Mouse (Mus musculus): ENCODE results near the gene Ppp3r1.
"Not testable (repeated sequence)": the region's sequence is repeated elsewhere in the genome, so short reads cannot be mapped to it uniquely, and the experiment has no call there.

The Ppp3r1 gene

DNA sequence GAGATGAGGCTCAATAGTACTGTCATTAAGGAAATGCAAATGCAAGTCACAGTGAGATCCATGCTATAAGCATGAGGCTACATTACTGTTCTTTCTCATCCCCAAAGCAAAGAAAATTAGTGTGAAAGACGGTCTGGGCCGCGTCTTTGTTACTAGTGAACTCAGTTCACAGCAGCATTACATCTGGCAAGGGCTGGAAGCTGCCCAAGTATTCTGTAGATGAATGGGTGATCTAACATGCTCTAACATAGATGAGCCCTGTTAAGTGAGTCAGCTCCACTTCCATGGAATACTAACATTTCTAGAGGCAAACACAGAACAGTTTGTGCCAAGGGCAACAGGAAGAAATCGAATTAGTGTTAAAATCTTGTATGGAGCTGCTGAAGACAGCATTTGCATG lies 41.9 kb downstream of the Ppp3r1 start:
- no peak for DNase-seq

DNA sequence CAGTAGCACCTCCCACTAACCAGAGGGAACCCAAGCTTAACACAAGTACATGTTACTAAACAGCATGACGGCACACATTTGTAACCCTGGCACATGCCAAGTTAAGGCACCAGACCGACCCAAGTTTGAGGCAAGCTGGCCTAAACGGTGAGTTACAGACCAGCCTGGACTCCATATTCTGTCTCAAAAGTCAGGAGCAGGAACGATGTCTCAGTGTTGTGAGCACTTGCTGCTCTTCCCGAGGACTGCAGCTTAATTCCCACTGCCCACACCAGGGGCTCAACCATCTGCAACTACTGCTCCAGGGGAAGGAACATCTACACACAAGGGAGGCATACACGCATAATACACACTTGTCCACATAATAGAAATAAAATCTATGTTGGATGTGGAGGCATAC lies 43.4 kb downstream of the Ppp3r1 start:
- no peak for DNase-seq

DNA sequence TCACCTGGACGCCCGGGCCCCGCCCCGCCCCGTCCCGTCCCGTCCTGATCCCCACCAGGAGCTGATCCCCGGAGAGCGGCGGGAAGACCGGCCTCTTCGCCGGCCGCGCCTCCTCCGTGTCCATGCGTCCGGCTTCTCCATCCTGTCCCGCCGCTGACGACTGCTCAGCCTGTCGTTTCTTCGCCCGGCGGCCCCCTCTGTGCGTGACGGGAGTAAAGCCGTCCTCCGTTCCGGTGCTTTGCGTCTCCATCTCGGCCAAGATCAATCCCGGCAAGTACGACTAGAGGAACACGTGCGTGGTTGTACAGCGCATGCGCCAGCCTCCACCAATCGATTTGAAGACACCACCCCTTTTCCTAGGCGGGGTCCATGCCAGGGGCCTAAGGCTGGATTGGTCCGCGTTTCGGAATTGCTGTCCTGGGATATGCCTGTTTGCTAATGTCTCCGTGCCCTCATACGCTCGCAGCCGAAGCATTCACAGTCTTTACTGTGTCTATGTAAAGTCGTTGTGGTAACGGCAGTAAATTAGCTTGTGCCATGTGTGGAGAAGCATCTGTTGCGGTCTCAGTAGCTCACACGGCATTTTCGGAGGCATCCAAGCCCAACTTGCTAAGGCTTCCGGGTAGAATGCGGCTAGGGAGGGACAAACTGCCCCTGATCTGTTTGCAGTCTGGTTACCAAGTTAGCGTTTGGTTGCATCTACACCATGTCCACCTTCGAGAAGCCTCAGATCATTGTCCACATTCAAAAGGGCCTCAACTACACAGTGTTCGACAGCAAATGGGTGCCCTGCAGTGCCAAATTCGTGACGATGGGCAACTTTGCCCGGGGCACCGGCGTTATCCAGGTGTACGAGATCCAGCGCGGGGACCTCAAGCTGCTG lies 52.4 kb downstream of the Ppp3r1 start, which contains the start of gene Pno1:
Gene Pno1, minus strand, starts transcription at position 311 of the 883 bp plus-strand sequence.
- peak; percentile 97 for DNase-seq

DNA sequence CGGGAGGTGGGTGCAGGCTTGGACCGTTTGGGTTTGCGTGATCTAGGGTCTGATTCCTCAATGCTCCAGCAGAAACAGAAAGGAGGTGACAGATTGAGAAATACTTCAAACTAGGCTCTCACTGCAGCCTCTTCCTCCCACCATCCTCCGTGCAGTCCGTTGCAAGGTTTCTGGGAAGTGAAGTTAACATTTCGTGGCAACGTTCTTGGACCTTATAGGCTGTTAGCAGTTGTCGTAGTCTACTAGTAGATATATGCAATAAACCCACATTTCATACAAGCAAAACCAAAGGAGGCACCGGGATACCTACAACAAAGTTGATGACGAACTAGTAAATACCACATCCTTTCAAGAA lies 53.1 kb downstream of the Ppp3r1 start:
- no peak for DNase-seq

DNA sequence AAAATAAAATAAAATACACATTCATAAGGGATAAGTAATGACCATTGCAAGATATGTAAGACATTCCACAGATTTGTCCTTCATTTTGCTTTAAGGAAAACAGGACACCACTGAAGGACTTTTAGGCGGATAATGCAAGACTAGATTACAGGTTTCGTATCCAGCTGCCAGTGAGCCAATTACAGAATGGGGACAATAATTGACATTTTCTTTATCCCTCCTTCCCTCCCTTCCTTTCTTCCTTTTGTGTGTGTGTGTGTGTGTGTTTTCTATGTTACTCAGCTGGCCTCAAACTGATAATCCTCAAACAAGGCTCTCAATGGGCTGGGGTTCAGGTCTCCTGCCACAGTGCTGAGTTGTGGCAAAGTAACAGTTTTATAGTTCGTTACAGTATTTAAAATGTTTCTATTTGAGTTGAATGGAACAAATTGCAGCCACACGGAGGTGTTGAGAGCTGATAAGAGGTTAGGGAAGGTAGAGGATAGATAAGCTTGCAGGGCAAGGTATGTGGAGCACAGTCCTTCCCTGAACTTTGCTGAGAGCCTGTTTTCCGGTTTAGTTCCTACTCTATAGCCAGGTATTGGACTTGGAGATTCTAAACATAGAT lies 53.9 kb downstream of the Ppp3r1 start:
- DNase-seq: no peak

DNA sequence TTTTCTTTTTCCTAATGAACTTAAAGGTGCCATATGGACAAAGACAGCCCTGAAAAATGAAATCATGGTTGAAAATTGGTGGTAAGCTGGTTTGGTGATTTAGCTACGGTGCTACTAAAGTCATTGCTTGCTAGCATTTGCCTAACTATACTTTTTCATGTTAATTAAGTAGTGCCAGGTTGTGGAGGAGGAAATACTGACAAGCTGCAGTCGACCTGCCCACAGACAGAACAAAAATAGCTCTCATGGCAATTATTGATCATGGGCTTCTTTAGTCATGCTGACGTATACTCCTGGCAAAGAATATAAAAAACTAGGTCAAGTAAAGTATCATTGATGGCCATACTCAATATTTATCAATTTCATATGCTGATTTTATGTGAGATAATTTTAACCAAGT lies 56.4 kb downstream of the Ppp3r1 start:
- DNase-seq: no peak

DNA sequence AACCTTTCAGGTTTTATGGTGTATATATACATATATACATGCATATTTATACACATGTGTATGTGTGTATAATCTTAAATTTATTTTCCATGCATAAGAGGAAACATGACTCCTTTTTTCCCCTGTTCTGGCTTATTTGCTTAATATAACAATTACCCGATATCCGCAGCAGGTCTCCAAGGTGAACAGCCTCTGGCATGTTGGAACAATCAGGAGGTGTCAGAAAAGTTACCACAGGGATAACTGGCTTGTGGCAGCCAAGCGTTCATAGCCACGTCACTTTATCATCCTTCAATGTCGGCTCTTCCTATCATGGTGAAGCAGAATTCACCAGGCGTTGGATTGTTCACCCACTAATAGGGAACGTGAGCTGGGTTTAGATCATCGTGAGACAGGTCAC lies 62.1 kb downstream of the Ppp3r1 start:
- no peak for DNase-seq

DNA sequence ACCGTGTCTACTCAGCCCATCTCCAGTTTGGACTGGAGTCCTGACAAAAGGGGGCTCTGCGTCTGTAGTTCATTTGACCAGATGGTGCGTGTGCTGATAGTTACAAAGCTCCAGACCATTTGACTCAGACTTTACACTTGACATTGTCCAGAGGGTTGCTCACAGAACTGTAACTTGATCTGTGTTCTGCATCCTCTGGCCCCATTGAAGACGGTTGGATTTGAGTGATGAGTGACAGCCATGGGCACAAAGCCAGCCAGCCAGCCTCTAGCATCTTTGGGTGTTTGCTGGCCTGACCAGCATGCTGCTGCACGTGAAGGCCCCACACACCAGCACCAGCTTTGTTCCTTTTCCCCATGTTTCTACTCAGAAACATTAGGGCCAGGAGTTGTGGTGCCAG lies 73.7 kb downstream of the Ppp3r1 start:
- no peak for DNase-seq

DNA sequence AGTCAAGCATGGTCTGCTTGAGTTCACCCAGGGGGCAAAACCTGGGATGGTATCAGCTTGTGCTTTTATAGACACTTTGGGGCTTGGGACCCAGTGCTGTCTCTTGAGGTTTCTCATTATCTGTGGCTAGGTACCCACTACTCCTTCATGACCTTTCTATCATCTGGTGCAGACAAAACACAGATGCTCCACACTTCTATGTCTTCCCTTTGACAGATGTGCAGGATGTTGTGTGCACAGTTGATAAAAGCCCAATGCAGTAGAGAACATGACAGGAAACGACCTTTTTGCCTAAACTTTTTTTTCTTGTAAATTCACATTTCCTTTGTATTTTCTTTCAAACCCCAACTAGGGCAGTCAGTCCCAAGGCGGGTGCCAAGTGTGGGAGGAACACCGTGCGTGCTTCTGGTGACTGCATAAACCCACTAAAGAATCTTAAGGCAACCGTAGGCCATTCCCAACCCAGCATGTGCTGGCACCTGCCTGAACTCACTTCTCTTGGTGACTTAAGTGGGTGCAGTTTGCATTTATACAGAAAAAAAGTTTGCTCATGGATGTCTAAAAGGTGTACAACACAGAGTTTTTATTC lies 77.5 kb downstream of the Ppp3r1 start:
- no peak for DNase-seq

DNA sequence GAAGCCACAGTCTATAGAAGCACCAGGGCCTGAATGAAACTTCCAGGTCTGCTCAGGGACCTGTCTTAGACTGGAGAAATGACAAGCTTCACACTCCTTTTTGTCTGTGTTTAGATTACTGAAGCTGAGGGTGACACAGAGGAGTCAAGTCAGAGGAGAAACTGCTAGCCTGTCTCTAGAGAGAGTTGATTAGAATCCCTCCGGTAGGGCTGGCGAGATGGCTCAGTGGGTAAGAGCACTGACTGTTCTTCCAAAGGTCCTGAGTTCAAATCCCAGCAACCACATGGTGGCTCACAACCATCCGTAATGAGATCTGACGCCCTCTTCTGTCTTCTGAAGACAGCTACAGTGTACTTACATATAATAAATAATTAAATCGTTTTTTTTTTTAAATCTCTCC lies 79.5 kb downstream of the Ppp3r1 start:
- not testable (repeated sequence) for DNase-seq

DNA sequence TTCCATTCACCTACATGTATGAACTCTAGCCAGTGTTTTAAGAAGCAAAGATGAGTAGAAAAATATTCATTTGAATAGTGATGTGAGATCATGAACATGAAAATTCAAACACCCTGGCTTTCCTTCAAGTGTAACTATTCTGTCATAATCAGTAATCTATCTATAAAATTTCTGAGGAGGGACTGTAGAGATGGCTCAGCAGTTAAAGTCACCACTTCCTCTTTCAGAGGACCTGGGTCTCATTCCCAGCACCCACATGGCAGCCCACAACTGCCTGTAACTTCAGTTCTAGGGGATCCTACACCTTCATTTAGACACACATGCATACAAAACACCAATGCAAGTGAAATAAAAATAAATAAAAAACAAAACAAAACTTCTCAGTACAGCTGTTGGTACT lies 89.7 kb downstream of the Ppp3r1 start:
- no peak for DNase-seq
